Mouse (Mus musculus): ENCODE data around the gene Ccrl2. TPM values are rescaled to one million over a fixed set of nuclear protein-coding genes. Genes with fewer than 3 reads are reported as not detected.

The Ccrl2 gene
- polyA plus RNA-seq, 1 experiment = 0.78 TPM

DNA sequence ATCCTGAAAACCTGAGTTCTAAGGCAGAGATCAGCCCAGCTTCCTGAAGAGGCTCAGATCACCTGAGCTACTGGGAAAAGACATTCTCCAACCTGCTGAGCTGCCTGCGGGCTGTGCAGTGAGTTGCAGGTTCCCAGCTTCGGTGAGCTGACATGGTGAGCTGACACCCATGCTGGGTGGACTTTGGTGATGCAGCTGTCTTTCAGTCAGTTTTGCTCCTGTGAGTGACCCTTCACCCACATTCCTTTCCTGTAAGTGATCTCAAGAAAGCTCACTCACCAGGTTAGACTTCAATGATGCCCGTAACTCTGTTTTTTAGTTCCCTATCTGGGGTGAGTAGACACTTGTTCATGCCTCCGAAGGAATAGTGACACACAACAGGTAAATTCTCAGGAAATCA is 28.0 kb upstream of the Ccrl2 start:
- no peaks in the 10 kb centered on the region for H3K27me3 ChIP-seq (ENCODE audit: control insufficient read depth, insufficient read depth, low read length)
- H3K27ac ChIP-seq (ENCODE audit: control insufficient read depth, insufficient read depth, low read depth, low read length) = no peak overlapping the region
- TF ChIP-seq POLR2A (IDR thresholded peaks at IDR 0.05; ENCODE audit: control insufficient read depth, low read depth, low read length) (no peak), CTCF (IDR thresholded peaks at IDR 0.05; ENCODE audit: control insufficient read depth, insufficient read depth, insufficient replicate concordance, low read depth, low read length) (no peak)
- H3K36me3 ChIP-seq (ENCODE audit: control insufficient read depth, insufficient read depth, low read length) = no peaks in the 10 kb centered on the region
- peaks cover 2% of the 10 kb centered on the region; the same call in 1 of the 2 replicates for H3K4me1 ChIP-seq (ENCODE audit: control insufficient read depth, insufficient read depth, low read length)
- H3K4me3 ChIP-seq (ENCODE audit: control insufficient read depth, low read depth, low read length) = no peak overlapping the region

DNA sequence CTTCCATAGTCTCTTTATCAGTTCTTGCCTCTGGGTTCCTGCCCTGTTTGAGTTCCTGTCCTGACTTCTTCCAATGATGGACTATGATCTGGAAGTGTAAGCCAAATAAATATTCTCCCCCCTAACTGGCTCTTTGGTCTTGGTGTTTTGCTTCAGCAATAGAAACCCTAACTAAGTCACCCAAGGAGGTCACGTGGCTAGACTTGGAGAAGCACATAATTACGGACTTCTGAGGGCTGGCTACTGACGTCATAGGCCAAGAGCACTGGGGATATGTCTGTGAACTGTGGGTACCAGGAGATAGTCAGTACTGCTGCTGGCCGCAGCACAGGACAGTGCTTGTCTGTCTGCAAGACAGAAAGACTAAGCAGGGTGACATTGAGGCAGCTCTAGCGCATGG is 24.4 kb upstream of the Ccrl2 start:
- no peak overlapping the region for H3K27ac ChIP-seq (ENCODE audit: control insufficient read depth, insufficient read depth, low read depth, low read length)

DNA sequence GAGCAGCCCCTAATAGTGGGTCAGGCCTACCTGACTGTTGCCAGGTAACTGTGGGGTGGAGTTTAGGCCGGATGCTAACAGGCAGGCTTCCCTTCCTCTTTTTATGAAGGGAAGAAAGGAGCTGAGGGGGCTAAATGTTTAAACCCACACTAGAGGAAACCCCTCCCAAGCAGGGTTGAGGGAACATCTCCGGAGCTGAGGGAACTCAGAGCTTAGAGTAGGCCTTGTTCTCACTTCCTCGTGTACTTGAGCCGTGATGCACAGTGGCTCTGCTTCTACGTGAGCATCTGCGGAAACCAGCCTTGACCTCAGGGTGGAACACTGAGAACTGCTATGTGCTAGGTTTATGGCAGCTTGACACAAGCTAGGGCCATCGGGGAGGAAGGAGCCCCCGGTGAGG is 23.5 kb upstream of the Ccrl2 start:
- Histone ChIP-seq H3K4me1 (ENCODE audit: control insufficient read depth, insufficient read depth, low read length) (0 out of 2 replicates have a peak, but pooled peaks cover 2% of the 10 kb centered on the region), H3K4me3 (ENCODE audit: control insufficient read depth, low read depth, low read length) (no peak overlapping the region), H3K27ac (ENCODE audit: control insufficient read depth, insufficient read depth, low read depth, low read length) (no peak overlapping the region), H3K27me3 (ENCODE audit: control insufficient read depth, insufficient read depth, low read length) (no peaks in the 10 kb centered on the region), H3K36me3 (ENCODE audit: control insufficient read depth, insufficient read depth, low read length) (no peaks in the 10 kb centered on the region)
- TF ChIP-seq POLR2A (IDR thresholded peaks at IDR 0.05; ENCODE audit: control insufficient read depth, low read depth, low read length) = no peak
- no peak for TF ChIP-seq CTCF (IDR thresholded peaks at IDR 0.05; ENCODE audit: control insufficient read depth, insufficient read depth, insufficient replicate concordance, low read depth, low read length)

More for the DNA sequence above, 24.4 kb upstream of the Ccrl2 start:
- no peak for TF ChIP-seq CTCF (IDR thresholded peaks at IDR 0.05; ENCODE audit: control insufficient read depth, insufficient read depth, insufficient replicate concordance, low read depth, low read length)
- TF ChIP-seq POLR2A (IDR thresholded peaks at IDR 0.05; ENCODE audit: control insufficient read depth, low read depth, low read length) = no peak
- Histone ChIP-seq H3K4me1 (ENCODE audit: control insufficient read depth, insufficient read depth, low read length) (peaks cover 2% of the 10 kb centered on the region; the same call in 1 of the 2 replicates), H3K27me3 (ENCODE audit: control insufficient read depth, insufficient read depth, low read length) (no peaks in the 10 kb centered on the region), H3K36me3 (ENCODE audit: control insufficient read depth, insufficient read depth, low read length) (no peaks in the 10 kb centered on the region), H3K4me3 (ENCODE audit: control insufficient read depth, low read depth, low read length) (no peak overlapping the region)

DNA sequence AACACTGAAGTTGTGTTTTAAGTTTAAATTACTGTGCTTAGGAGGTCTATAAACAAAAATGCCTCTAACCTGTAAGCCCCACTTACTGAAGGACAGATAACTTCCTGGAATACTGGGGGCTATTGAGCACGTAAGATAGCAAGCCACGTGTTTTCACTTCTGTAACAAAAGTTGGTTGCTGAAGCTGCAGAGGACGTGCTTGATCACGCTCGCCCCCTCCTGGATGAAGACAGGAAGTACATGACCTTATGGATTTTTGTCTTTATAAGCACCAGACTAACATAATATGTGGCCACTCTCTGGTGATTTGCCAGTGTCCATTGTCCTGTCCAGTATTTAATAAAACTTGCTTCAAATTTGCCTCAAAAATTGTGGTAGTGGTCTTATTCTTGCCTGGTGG is 20.4 kb upstream of the Ccrl2 start:
- H3K27me3 ChIP-seq (ENCODE audit: control insufficient read depth, insufficient read depth, low read length) = no peaks in the 10 kb centered on the region
- TF ChIP-seq POLR2A (IDR thresholded peaks at IDR 0.05; ENCODE audit: control insufficient read depth, low read depth, low read length) = no peak
- peak; percentile 57; the same call in 1 of the 2 replicates for TF ChIP-seq CTCF (IDR thresholded peaks at IDR 0.05; ENCODE audit: control insufficient read depth, insufficient read depth, insufficient replicate concordance, low read depth, low read length)
- H3K36me3 ChIP-seq (ENCODE audit: control insufficient read depth, insufficient read depth, low read length) = no peaks in the 10 kb centered on the region
- 0 out of 2 replicates have a peak, but pooled peaks cover 2% of the 10 kb centered on the region for H3K4me1 ChIP-seq (ENCODE audit: control insufficient read depth, insufficient read depth, low read length)
- no peak overlapping the region for H3K4me3 ChIP-seq (ENCODE audit: control insufficient read depth, low read depth, low read length)
- H3K27ac ChIP-seq (ENCODE audit: control insufficient read depth, insufficient read depth, low read depth, low read length) = no peak overlapping the region

DNA sequence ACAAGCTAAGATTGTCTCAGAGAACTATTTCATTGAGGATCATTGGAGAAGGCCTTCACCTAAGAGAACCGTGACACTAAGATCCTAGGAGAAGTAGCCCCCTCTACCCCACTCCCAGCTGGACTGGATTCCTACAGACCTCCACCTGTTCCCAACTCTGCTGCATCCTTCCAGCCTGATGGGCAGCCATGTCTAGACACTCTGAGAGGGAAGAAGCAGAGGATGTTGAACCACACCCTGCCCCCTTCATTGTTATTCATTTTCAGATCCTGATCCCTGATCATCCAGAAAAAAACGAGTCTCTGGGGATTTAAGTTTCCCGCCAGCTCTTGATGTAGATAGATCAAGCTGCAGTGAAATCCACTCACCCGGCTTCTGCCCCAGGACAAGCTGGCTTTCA is 15.7 kb upstream of the Ccrl2 start:
- TF ChIP-seq CTCF (IDR thresholded peaks at IDR 0.05; ENCODE audit: control insufficient read depth, insufficient read depth, insufficient replicate concordance, low read depth, low read length) (no peak), POLR2A (IDR thresholded peaks at IDR 0.05; ENCODE audit: control insufficient read depth, low read depth, low read length) (no peak)
- no peaks in the 10 kb centered on the region for H3K27me3 ChIP-seq (ENCODE audit: control insufficient read depth, insufficient read depth, low read length)
- peaks cover 3% of the 10 kb centered on the region; the same call in 1 of the 2 replicates for H3K4me1 ChIP-seq (ENCODE audit: control insufficient read depth, insufficient read depth, low read length)
- no peak overlapping the region for H3K4me3 ChIP-seq (ENCODE audit: control insufficient read depth, low read depth, low read length)
- no peaks in the 10 kb centered on the region for H3K36me3 ChIP-seq (ENCODE audit: control insufficient read depth, insufficient read depth, low read length)
- no peak overlapping the region for H3K27ac ChIP-seq (ENCODE audit: control insufficient read depth, insufficient read depth, low read depth, low read length)

DNA sequence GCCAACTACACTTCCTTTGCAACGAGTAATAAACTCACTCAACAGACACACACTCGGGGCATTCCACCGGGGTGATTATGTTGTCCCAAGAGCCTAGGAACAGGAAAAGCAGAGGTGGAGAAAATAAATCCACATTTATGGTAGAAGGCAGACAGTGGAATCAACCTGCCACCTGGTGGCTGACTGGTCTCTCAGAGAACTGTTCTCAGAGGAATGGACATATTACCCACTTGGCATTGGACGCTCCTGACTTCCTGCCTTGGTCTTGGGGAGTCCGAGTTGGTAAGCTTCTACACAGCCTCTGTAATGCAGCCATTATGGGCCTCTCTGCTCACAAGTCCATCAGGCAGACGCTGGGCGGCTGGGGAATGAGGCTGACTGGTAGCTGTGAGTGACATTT is 14.9 kb upstream of the Ccrl2 start:
- TF ChIP-seq POLR2A (IDR thresholded peaks at IDR 0.05; ENCODE audit: control insufficient read depth, low read depth, low read length) = no peak
- no peak; the same call in 1 of the 2 replicates for TF ChIP-seq CTCF (IDR thresholded peaks at IDR 0.05; ENCODE audit: control insufficient read depth, insufficient read depth, insufficient replicate concordance, low read depth, low read length)
- no peak overlapping the region for H3K4me3 ChIP-seq (ENCODE audit: control insufficient read depth, low read depth, low read length)
- H3K36me3 ChIP-seq (ENCODE audit: control insufficient read depth, insufficient read depth, low read length) = no peaks in the 10 kb centered on the region
- no peaks in the 10 kb centered on the region for H3K27me3 ChIP-seq (ENCODE audit: control insufficient read depth, insufficient read depth, low read length)
- H3K27ac ChIP-seq (ENCODE audit: control insufficient read depth, insufficient read depth, low read depth, low read length) = no peak overlapping the region
- peaks cover 3% of the 10 kb centered on the region; the same call in 1 of the 2 replicates for H3K4me1 ChIP-seq (ENCODE audit: control insufficient read depth, insufficient read depth, low read length)

DNA sequence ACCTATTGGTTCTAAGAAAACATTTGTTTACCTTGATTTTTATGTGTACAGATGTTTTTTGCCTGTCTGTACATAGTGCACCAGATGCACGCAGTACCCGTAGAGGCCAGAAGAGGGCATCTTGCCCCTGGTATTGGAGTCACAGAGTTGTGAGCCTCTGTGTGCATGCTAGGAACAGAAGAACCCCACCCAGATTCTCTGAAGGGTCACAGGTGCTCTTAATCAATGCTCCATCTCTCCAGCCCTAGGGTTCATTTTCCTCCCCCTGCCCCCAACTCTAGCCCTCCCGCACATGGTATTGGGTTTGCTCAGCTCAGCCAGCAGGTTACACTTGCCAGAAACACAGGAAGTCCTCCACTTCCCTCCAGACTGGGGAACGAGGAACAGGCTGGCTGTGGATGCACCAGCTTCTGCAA is 13.2 kb upstream of the Ccrl2 start:
- H3K36me3 ChIP-seq (ENCODE audit: control insufficient read depth, insufficient read depth, low read length) = no peaks in the 10 kb centered on the region
- H3K4me3 ChIP-seq (ENCODE audit: control insufficient read depth, low read depth, low read length) = no peak overlapping the region
- no peak overlapping the region for H3K27ac ChIP-seq (ENCODE audit: control insufficient read depth, insufficient read depth, low read depth, low read length)
- no peaks in the 10 kb centered on the region for H3K27me3 ChIP-seq (ENCODE audit: control insufficient read depth, insufficient read depth, low read length)
- H3K4me1 ChIP-seq (ENCODE audit: control insufficient read depth, insufficient read depth, low read length) = peaks cover 3% of the 10 kb centered on the region; the same call in 1 of the 2 replicates
- TF ChIP-seq POLR2A (IDR thresholded peaks at IDR 0.05; ENCODE audit: control insufficient read depth, low read depth, low read length) = no peak
- TF ChIP-seq CTCF (IDR thresholded peaks at IDR 0.05; ENCODE audit: control insufficient read depth, insufficient read depth, insufficient replicate concordance, low read depth, low read length) = peak; percentile 55; the same call in 1 of the 2 replicates
